Mouse (Mus musculus): ENCODE measurements around the gene Eed. TPM values are rescaled to one million over a fixed set of nuclear protein-coding genes. Genes with fewer than 3 reads are reported as not detected.

The Eed gene
- polyA plus RNA-seq, 1 experiment from 2014 or later: 61.5 TPM

GRCm38 (mm10) chr7:89979432-89980130, 1.2 kb downstream of the Eed start:
- no peaks in the 10 kb centered on the region for H3K27me3 ChIP-seq (replicated peaks)
- peak; percentile 11 for ATAC-seq
- peak overlapping the region; percentile 97 for H3K9ac ChIP-seq
- H3K4me3 ChIP-seq: peak overlapping the region; percentile 96
- 4% methylated on average over 23 of the region's 23 CpGs for WGBS (ENCODE audit: insufficient replicate concordance)
- no peaks in the 10 kb centered on the region for H3K9me3 ChIP-seq (replicated peaks)
- peaks cover 27% of the 10 kb centered on the region for H3K36me3 ChIP-seq
- H3K27ac ChIP-seq: peak overlapping the region; percentile 99
- peaks cover 32% of the 10 kb centered on the region for H3K4me1 ChIP-seq
- H3K4me2 ChIP-seq: peak overlapping the region; percentile 76

- Histone ChIP-seq H3K4me3 (no peak overlapping the region), H3K9me3 (replicated peaks) (no peaks in the 10 kb centered on the region), H3K9ac (no peak overlapping the region), H3K27me3 (replicated peaks) (no peaks in the 10 kb centered on the region), H3K4me1 (peaks cover 22% of the 10 kb centered on the region), H3K27ac (no peak overlapping the region), H3K36me3 (peaks cover 53% of the 10 kb centered on the region), H3K4me2 (no peak overlapping the region)
- no peak for ATAC-seq
- 92% methylated on average over 7 of the region's 7 CpGs for WGBS (ENCODE audit: insufficient replicate concordance)
Measured at GRCm38 (mm10) chr7:89976796-89977195, 4.0 kb downstream of the Eed start.

- peaks cover 63% of the 10 kb centered on the region for H3K36me3 ChIP-seq
- H3K27ac ChIP-seq: no peak overlapping the region
- 75% methylated on average over 1 of the region's 1 CpGs for WGBS (ENCODE audit: insufficient replicate concordance)
- no peak overlapping the region for H3K4me3 ChIP-seq
- peaks cover 17% of the 10 kb centered on the region for H3K4me1 ChIP-seq
- no peak overlapping the region for H3K9ac ChIP-seq
- no peak overlapping the region for H3K4me2 ChIP-seq
- no peaks in the 10 kb centered on the region for H3K9me3 ChIP-seq (replicated peaks)
- no peaks in the 10 kb centered on the region for H3K27me3 ChIP-seq (replicated peaks)
- no peak for ATAC-seq
Measured at GRCm38 (mm10) chr7:89975571-89975970, 5.2 kb downstream of the Eed start.

GRCm38 (mm10) chr7:89967235-89967634, 13.5 kb downstream of the Eed start:
- no peak overlapping the region for H3K4me2 ChIP-seq
- no peaks in the 10 kb centered on the region for H3K9me3 ChIP-seq (replicated peaks)
- H3K27me3 ChIP-seq (replicated peaks): no peaks in the 10 kb centered on the region
- no peak overlapping the region for H3K27ac ChIP-seq
- H3K9ac ChIP-seq: no peak overlapping the region
- no peak overlapping the region for H3K4me3 ChIP-seq
- peaks cover 90% of the 10 kb centered on the region for H3K36me3 ChIP-seq
- peaks cover 26% of the 10 kb centered on the region for H3K4me1 ChIP-seq
- ATAC-seq: no peak
- 70% methylated on average over 2 of the region's 2 CpGs for WGBS (ENCODE audit: insufficient replicate concordance)

- Histone ChIP-seq H3K9me3 (replicated peaks) (no peaks in the 10 kb centered on the region), H3K27me3 (replicated peaks) (no peaks in the 10 kb centered on the region), H3K4me1 (peaks cover 26% of the 10 kb centered on the region), H3K27ac (no peak overlapping the region), H3K4me2 (no peak overlapping the region), H3K4me3 (no peak overlapping the region), H3K36me3 (peaks cover 92% of the 10 kb centered on the region), H3K9ac (no peak overlapping the region)
- 66% methylated on average over 1 of the region's 1 CpGs for WGBS (ENCODE audit: insufficient replicate concordance)
- ATAC-seq: no peak
Measured at GRCm38 (mm10) chr7:89966771-89967170, 14.0 kb downstream of the Eed start.

- ATAC-seq: peak; percentile 93
- no peak overlapping the region for H3K4me2 ChIP-seq
- peaks cover 93% of the 10 kb centered on the region for H3K36me3 ChIP-seq
Measured at GRCm38 (mm10) chr7:89963135-89963534, 17.6 kb downstream of the Eed start.

GRCm38 (mm10) chr7:89957300-89957699, 23.5 kb downstream of the Eed start:
- Histone ChIP-seq H3K4me1 (peaks cover 10% of the 10 kb centered on the region), H3K9me3 (replicated peaks) (no peaks in the 10 kb centered on the region), H3K27ac (no peak overlapping the region), H3K4me3 (no peak overlapping the region), H3K36me3 (peaks cover 90% of the 10 kb centered on the region), H3K27me3 (replicated peaks) (no peaks in the 10 kb centered on the region), H3K9ac (no peak overlapping the region), H3K4me2 (no peak overlapping the region)
- 60% methylated on average over 5 of the region's 5 CpGs for WGBS (ENCODE audit: insufficient replicate concordance)
- ATAC-seq: no peak

More at GRCm38 (mm10) chr7:89963135-89963534, 17.6 kb downstream of the Eed start:
- Histone ChIP-seq H3K4me1 (peaks cover 26% of the 10 kb centered on the region), H3K27ac (no peak overlapping the region), H3K9ac (no peak overlapping the region), H3K27me3 (replicated peaks) (no peaks in the 10 kb centered on the region), H3K4me3 (no peak overlapping the region), H3K9me3 (replicated peaks) (no peaks in the 10 kb centered on the region)

- Histone ChIP-seq H3K4me2 (no peak overlapping the region), H3K27ac (no peak overlapping the region), H3K27me3 (replicated peaks) (no peaks in the 10 kb centered on the region), H3K4me3 (no peak overlapping the region), H3K9me3 (replicated peaks) (no peaks in the 10 kb centered on the region), H3K36me3 (peaks cover 62% of the 10 kb centered on the region), H3K4me1 (peaks cover 10% of the 10 kb centered on the region), H3K9ac (no peak overlapping the region)
- ATAC-seq: no peak
- 75% methylated on average over 5 of the region's 5 CpGs for WGBS (ENCODE audit: insufficient replicate concordance)
Measured at GRCm38 (mm10) chr7:89954261-89954660, 26.5 kb downstream of the Eed start.

- H3K9me3 ChIP-seq (replicated peaks): no peaks in the 10 kb centered on the region
- H3K4me1 ChIP-seq: no peaks in the 10 kb centered on the region
- H3K36me3 ChIP-seq: peaks cover 15% of the 10 kb centered on the region
- no peak overlapping the region for H3K4me2 ChIP-seq
- no peak overlapping the region for H3K4me3 ChIP-seq
- no peak overlapping the region for H3K9ac ChIP-seq
- no peaks in the 10 kb centered on the region for H3K27me3 ChIP-seq (replicated peaks)
- no peak overlapping the region for H3K27ac ChIP-seq
- WGBS (ENCODE audit: insufficient replicate concordance): 40% methylated on average over 4 of the region's 4 CpGs
- no peak for ATAC-seq
Measured at GRCm38 (mm10) chr7:89949403-89949802, 31.4 kb downstream of the Eed start.

GRCm38 (mm10) chr7:89948026-89948425, 32.8 kb downstream of the Eed start:
- Histone ChIP-seq H3K27me3 (replicated peaks) (no peaks in the 10 kb centered on the region), H3K9ac (no peak overlapping the region), H3K4me2 (no peak overlapping the region), H3K4me3 (no peak overlapping the region), H3K4me1 (no peaks in the 10 kb centered on the region), H3K27ac (no peak overlapping the region), H3K9me3 (replicated peaks) (no peaks in the 10 kb centered on the region), H3K36me3 (0 out of 2 replicates have a peak, but pooled peaks cover 3% of the 10 kb centered on the region)
- 75% methylated on average over 7 of the region's 7 CpGs for WGBS (ENCODE audit: insufficient replicate concordance)
- no peak for ATAC-seq

- Histone ChIP-seq H3K27ac (peak within 1 kb of the TSS; percentile 78), H3K36me3 (no peaks in the 10 kb centered on the region), H3K4me3 (peak within 1 kb of the TSS; percentile 86), H3K9ac (peak within 1 kb of the TSS; percentile 79), H3K9me3 (replicated peaks) (no peaks in the 10 kb centered on the region), H3K4me2 (peak within 1 kb of the TSS; percentile 72), H3K27me3 (replicated peaks) (no peaks in the 10 kb centered on the region), H3K4me1 (peaks cover 19% of the 10 kb centered on the region)
- peak; percentile 99 for ATAC-seq
- WGBS (ENCODE audit: insufficient replicate concordance): under 1% methylated on average over 45 of the region's 45 CpGs
Measured at GRCm38 (mm10) chr7:89940571-89941463, 40.0 kb downstream of the Eed start, which contains the start of gene Hikeshi. Hikeshi (minus strand) TSS chr7:89941204.
